Mouse (Mus musculus) CD4-positive, CD25-positive, alpha-beta regulatory T cell, adult 2 months (primary cell): ENCODE measurements around the gene Tnnt2.
A peak's percentile ranks its signal among the peaks of the same experiment; 100 is the strongest.

ENCODE experiments used
- DNase-seq: peaks from one replicate; pipeline ENCODE4 v3.0.0-alpha.2; 2012; ENCODE audit warnings: low read depth, low spot score

Gene Tnnt2

DNA sequence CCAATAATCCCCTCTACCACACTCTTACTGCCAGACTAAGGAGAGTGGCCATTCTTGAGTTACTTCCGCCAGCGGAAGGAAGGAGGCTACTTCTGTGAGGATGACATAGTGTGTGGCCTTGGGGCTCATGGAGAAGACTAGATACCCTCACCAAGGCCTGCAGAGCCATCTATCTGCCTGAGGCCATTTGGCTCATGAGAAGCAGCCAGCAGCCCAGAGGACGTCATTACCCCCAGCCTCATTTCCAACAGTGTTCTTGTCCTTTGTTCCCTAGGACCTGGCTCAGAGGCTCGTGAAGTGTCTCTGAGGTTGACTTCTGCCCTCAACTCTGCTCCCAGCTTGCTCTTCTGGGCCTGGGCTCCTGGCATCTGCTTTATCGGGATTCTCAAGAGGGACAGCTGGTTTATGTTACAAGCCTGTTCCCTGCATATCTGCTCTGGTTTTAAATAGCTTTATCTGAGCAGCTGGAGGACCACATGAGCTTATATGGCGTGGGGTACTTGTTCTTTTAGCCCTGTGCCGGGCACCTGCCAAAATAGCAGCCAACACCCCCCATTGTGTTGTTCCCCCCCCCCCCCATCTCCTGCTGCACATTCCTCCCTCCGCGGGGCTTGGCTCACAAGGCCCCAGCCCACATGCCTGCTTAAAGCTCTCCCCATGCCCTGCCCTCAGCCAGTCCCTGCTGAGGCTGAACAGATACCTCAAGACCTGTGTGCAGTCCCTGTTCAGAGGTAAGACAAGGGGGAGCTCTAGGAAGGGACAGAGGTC, at the start of gene Tnnt2:
Gene Tnnt2, plus strand, starts transcription at position 639 of the 768 bp plus-strand sequence.
- DNase-seq = no peak

DNA sequence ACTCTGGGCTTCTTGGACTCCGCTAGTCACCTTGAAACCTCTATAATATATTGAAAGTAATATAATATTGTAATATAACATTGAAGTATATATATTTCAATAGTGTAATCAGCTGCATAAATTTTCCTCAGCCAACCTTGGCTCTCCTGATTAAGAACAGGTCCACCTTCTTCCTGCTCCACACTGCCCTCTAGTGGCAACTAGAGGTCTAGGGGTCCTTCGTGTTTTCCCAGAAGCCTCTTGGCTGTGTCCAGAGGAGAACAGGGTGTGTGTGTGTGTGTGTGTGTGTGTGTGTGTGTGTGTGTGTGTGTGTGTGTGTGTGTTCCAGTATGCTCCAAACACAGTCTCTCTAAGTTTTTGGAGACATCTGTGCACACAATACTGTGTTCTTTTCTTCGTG, 48.4 kb upstream of the Tnnt2 start:
- peak; percentile 89 for DNase-seq

GRCm38 (mm10) chr1:135788708-135789107, 47.4 kb upstream of the Tnnt2 start:
- peak; percentile 74 for DNase-seq

GRCm38 (mm10) chr1:135789815-135790214, 46.3 kb upstream of the Tnnt2 start:
- peak; percentile 89 for DNase-seq

GRCm38 (mm10) chr1:135792143-135792939, 43.8 kb upstream of the Tnnt2 start:
- no peak for DNase-seq

DNA sequence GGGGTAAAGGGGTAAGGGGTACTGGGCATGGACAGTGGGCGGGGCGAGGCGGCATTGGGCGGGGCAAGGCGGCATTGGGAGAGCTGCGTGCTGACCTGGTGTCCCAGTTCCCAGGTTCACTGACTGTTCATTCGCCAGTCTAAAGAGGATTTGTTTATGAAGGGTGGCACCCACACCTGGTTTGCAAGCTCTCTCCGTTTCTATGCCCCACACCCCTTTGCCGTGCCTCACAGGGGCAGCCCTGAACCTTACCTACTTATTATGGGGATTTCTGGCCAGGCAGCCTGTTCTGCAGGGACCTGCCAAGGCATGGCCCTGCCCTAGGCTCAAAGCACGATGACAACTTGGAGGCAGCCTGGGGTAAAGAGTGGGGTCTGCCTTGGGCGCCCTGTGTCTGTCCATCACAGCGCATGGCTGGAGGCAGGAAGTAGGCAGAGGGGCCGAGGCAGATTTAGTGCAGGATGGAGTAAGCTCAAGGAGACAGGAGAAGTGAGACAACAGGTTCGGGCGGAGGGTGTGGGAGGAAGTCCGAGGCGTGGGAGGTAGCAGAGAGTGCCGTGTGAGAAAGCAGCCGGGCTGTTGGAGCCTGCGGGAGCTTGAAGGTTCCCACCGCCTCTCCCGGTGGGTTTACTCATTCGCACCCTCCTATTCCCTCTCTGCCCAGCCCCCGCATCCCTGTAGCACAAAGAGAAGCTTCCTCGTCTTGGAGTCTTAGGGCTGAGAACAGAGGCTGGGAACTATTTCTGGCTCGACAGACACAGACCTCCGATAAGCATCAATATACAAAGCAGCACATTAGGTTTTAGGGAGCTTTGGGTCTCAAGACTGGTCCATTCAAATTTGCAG, 42.6 kb upstream of the Tnnt2 start:
- DNase-seq = peak; percentile 63

- no peak for DNase-seq
Measured at GRCm38 (mm10) chr1:135794216-135795134, 41.7 kb upstream of the Tnnt2 start.

DNA sequence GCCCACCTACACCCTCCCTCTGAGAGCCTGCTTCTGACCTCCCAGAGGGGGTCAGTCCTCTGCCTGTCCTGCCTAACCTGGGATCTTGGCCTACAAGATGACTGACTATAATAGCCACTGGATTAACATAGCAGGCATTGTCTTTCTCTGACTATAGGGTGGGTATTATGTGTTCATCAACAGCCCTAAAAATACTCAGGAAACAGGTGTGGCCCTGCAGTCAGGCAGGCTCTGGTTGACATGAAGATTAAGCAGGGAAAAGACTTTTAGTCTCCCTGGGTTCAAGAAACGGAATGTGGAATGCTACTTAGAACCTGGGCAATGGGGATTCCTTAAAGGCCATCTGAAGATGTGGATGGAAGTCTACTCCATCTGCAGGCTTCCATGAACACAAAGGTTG, 37.7 kb upstream of the Tnnt2 start:
- no peak for DNase-seq

- no peak for DNase-seq
Measured at GRCm38 (mm10) chr1:135799109-135799627, 37.0 kb upstream of the Tnnt2 start.

- no peak for DNase-seq
Measured at GRCm38 (mm10) chr1:135800192-135800950, 35.8 kb upstream of the Tnnt2 start.

DNA sequence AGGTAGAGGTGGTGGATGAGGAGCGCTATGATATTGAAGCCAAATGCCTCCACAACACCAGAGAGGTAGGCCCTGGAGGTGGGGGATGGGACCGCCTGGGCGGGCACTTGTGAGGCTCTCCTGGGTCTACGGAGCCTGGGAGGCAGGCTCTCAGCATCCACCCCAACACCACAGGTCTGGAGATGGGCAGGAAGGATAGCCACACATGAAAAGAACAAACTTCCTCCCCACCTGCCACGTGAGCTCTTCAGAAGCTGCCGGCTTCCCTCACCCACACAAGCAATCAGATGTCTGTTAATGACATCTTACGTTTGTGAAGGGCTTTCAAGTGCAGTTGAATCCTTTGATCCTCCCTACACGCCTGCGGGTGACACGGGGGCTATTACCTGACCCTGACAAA, 28.6 kb upstream of the Tnnt2 start:
- peak; percentile 76 for DNase-seq

- DNase-seq = no peak
Measured at GRCm38 (mm10) chr1:135810180-135810579, 26.0 kb upstream of the Tnnt2 start.

- peak; percentile 89 for DNase-seq
Measured at GRCm38 (mm10) chr1:135811016-135811646, 25.0 kb upstream of the Tnnt2 start.

- DNase-seq = no peak
Measured at GRCm38 (mm10) chr1:135812205-135812604, 23.9 kb upstream of the Tnnt2 start.

GRCm38 (mm10) chr1:135812618-135813017, 23.5 kb upstream of the Tnnt2 start:
- no peak for DNase-seq

DNA sequence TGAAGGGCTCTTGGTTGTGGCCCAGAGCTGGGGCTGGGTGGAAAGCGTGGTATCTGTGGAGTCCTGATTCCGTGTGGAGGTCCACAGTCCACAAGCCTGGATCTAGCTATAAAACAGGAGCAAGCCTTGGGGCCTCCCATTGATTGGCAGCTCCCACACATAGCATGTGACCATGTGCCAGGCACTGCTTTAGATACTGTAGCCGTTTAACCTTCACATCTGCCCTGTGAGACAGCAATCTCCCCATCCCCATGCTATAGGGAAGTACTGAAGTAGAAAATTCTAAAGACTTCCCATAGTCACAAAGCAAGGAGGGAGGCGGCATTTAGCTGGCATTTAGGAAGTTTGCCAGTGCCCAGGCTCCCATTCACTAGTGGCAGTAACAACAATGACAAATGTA, 23.1 kb upstream of the Tnnt2 start:
- DNase-seq = no peak

DNA sequence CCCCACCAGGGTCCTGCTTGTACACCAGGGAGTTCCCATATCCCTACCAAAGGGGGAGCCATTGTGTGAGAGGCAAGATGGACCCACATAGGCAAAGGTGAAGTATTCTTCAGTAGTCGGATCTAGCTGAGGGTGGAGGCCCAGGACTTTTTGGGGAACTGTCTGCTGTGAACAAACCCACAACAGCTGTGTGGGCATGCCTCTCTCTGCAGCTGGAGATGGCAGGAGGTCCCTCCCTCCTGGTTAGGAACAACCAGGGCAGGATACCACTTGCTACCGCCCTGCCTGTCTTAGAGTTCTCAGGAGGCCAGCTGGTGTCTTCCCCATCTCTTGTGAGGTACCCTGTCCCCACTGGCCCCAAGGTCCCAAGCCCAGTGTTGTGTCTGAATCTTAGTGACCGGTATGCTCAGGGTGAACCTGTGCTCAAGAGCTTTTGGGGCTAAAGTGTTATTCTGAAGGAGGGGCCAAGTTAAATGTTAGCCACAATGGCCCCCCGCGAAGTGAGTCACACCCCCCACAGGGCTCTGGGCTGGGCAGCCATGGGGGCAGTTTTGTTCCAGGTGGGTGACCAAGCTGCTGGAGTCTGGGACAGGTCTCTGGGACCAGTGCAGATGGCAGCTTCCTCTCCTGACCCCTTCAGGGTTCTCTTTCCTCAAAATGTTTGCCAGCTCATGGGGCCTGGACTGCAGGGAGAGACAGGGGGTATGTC, 22.3 kb upstream of the Tnnt2 start:
- DNase-seq = no peak

DNA sequence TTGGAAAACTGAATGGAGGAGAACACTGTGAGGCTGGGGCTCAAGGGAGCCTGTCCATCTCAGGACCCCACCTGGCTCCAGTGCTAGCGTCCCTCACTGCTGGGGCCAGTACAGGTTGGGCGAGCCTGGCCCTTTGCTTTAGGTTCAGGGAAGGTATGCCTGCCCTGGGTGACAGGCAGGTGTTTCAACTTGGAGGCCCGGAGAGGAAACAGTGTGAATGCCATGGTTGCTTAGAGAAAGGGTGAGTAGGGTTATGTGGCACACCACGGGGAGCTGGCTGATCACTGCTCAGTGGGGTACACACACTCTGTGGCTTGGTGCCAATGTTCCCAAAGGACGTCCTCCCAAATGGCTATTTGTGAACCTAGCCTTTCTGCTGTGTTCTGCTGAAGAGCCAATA, 21.6 kb upstream of the Tnnt2 start:
- no peak for DNase-seq

DNA sequence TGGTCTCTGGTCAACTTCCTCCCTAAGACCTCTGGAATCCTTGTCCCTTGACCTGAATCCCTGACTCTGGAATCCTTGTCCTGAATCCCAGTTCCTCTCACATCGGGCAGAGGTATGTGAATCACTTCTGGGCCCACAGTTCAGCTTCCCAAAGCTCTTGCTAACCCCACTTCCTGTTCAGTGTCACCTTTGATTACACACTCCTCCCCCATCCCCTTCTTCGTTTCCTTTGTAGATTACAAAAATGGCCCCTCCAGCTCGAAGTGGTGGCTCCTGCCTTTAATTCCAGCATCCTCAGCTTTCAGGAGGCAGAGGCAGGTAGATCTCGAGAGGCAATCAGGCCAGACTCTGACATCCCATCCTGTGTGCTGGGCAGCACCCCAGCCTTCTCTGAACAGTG, 18.6 kb upstream of the Tnnt2 start:
- peak; percentile 62 for DNase-seq
